Mouse (Mus musculus): ENCODE data around the gene Ambn.
"Not testable (repeated sequence)": the region's sequence is repeated elsewhere in the genome, so short reads cannot be mapped to it uniquely, and the experiment has no call there.

Gene Ambn

DNA sequence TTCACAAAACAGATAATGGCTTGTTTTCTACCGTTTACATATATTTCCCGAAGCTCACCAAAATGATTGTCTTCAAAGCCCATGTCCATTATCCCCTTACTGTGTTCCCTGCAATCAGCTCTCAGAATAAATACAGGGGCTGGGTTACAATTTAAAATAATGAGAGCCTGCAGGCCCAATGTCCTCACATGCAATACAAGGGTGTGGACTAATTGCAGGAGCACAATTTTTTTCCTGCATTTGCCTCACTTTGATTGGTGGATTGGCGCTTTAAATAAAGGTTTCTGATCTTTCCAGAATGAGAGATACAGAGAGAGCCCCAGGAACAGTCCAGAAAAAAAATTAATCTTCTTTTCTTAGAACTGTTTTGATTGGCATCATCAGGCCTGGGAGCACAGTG lies at the start of gene Ambn:
Gene Ambn, plus strand, starts transcription at position 301 of the 400 bp plus-strand sequence.
- no peak for DNase-seq (ENCODE audit: low read depth, low spot score)

DNA sequence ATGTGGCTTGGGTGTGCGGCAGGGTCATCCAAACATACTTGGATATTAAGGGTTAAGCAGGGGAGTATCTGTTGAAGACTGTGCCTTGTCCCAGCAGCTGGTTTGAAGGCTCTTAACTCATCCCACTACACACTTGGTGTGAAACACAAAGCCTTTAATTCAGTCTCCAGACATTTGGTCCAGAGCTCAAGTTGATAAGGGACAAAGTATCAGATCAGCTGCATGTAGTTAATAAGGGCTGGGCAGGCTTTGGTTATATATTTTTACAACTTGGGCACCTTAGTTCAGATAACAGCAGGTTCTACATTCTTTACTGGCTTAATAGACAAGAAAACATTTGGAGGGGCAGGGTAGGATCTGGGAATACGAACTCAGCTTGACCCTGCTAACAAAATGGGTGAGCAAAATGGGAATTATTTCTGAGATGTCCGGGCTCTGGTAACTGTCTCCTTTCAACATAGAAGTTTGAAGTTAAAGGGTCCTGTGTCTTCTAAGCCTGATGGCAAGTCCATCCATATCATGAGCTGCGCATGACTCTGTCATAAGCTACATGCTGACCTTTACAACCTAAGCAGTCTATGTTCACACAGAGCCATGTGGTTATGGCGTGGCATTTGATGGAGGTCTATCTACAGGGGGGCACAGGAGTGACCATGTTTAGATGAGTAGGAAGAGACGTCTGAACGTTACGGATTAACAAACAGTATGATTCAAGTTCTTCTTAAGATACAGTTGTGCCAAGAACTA lies 35.3 kb upstream of the Ambn start:
- DNase-seq (ENCODE audit: low read depth, low spot score) = no peak

DNA sequence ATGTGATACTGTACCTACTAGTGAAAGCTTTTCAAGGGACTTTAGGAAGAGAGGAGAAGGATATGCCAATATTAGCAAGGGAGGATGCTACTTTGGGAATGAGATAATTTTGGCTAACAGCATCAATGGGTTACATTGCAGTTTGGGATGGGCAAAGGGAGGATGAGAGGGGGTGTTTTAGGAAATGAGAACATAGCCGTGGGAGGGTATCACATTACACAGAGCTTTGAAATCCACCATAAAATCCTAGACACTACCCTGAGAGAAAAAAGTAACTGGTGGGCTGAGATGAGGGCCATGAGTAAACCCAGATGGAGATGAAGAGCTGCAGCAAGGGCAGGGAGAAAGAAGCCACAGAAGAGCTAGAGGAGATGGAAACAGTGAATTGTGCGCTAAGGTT lies 30.9 kb upstream of the Ambn start:
- DNase-seq (ENCODE audit: low read depth, low spot score) = not testable (repeated sequence)

- no peak for DNase-seq (ENCODE audit: low read depth, low spot score)
Observed at GRCm38 (mm10) chr5:88426753-88427152, 29.0 kb upstream of the Ambn start.

GRCm38 (mm10) chr5:88467471-88467870 lies 11.7 kb downstream of the Ambn start:
- DNase-seq (ENCODE audit: low read depth, low spot score) = no peak

GRCm38 (mm10) chr5:88468807-88469704 lies 13.3 kb downstream of the Ambn start:
- DNase-seq (ENCODE audit: low read depth, low spot score) = no peak

GRCm38 (mm10) chr5:88487675-88488074 lies 31.9 kb downstream of the Ambn start, which contains the start of gene Enam:
TSS of gene Enam (plus strand) at chr5:88487975.
- DNase-seq (ENCODE audit: low read depth, low spot score) = no peak

DNA sequence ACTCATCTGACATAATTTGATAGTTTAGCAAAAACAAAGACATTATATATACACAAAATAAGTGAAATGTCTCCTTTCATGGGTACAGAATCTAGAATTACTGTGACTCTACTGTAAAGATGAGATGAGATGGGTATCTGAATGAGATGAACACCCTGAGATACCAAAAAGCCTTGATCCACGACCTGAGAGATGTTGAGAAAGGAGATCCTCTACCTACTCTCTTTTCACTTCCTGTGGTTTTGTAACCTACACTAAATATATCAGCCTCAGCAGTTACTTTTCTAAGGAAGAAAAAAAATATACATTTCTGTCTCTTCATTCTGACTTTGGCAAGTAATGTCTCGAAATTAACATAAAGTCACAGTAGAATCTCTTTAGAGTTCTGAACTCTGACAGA lies 33.2 kb downstream of the Ambn start:
- no peak for DNase-seq (ENCODE audit: low read depth, low spot score)

- DNase-seq (ENCODE audit: low read depth, low spot score) = no peak
Observed at GRCm38 (mm10) chr5:88491111-88491510, 35.3 kb downstream of the Ambn start.

DNA sequence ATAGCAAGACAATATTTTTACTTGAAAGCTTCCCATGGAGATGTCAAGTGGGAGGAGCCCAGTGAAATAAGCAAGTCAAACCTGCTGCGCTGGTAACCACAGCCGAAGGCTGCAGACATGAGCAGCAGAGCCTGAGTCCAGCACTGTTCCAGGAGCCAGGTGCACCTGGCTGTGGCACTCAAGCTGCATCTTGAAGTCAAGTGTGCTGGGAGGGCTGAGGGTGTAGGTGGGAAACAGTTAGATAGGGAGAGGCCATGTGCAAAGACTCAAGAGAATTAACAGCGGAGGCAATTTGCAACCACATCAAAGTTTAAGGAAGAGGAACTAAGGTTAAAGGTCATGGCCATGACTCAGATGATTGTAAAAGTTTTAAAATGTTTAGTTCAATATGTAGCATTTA lies 44.0 kb downstream of the Ambn start:
- no peak for DNase-seq (ENCODE audit: low read depth, low spot score)

GRCm38 (mm10) chr5:88508555-88508954 lies 52.8 kb downstream of the Ambn start:
- no peak for DNase-seq (ENCODE audit: low read depth, low spot score)

DNA sequence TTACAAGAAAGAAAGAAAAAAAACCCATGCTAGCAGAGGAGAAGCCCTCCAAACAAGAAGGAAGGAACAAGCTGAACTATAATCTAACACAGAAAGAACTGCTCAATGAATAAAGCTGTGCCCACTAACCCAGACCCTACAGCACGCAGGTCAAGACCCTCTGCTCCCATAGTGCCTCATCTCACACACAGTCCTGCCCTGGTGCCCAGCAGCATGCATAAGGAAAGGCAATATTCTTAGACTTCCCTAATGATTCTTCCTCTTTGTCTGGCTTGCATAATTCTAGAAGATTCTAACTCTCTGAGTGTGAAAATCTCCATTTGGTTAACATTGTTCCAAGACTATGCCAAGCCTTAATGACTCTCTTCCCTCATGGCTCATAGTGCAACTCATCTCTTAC lies 53.2 kb downstream of the Ambn start:
- DNase-seq (ENCODE audit: low read depth, low spot score) = no peak

All from brain, embryonic 18.5 days (tissue).